Mouse (Mus musculus): ENCODE results near the gene Spast. TPM values are rescaled to one million over a fixed set of nuclear protein-coding genes. Genes with fewer than 3 reads are reported as not detected.
"Not testable (repeated sequence)": the region's sequence is repeated elsewhere in the genome, so short reads cannot be mapped to it uniquely, and the experiment has no call there.

Gene Spast
- total and polyA plus RNA-seq, 2 experiments from 2014 or later = 25.3 to 96.7 TPM

DNA sequence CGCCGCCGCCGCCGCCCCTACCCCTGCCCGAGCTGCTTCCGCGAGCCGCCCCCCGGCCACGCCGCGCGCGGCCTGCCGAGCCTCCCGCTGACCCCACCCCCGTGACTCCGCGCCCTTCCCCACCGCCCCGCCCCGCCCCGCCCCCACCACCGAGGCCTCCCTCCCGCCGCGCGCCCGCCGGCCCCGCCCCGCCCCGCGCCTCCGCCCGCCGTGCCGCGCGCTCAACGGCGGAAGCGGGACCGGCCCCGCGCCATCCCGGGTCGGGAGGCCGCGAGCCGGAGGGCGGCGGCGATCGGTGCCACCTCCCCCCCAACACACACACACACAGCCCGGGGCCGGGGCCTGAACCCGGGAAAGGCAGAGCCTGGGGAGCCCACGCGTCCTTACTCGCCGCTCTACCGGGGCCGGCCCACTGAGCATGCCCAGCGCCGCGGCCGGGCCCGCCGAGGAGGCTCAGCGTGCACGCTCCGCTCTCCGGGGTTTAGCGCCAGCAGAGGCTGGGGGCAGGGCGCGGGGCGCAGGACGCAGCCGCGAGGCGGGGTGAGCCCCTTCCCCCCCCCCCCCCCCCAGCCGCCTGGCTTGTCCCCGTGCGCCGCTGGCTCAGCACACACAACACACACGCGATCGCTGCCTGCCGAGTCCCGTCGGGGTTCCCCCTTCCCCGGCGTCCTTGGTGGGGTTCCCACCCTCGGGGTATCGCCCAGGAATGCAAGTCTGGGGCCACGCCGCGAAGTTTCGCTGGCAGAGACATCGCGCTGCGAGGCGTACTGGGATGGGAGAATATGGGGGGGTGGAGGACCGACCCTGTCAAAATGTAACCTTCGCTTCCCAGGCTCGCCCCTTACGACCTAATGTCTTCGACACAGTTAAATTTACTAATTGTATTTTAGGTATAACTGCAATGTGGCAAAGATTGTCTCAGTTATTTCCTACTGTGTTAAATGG lies 43.5 kb upstream of the Spast start, which contains the start of gene Memo1:
TSS of gene Memo1 (minus strand) at position 496 of the 945 bp plus-strand sequence.
- Histone ChIP-seq H3K36me3 (ENCODE audit: insufficient read depth, low read length) (peaks cover 5% of the 10 kb centered on the region; the same call in 1 of the 2 replicates), H3K9ac (replicated peaks; ENCODE audit: low read length) (peak within 1 kb of the TSS; percentile 86), H3K4me2 (ENCODE audit: low read depth, low read length) (peak within 1 kb of the TSS; percentile 80), H3K4me1 (ENCODE audit: insufficient read depth, low read length) (0 out of 2 replicates have a peak, but pooled peaks cover 4% of the 10 kb centered on the region), H3K9me3 (ENCODE audit: low read length) (no peaks in the 10 kb centered on the region), H3K27ac (peak within 1 kb of the TSS; percentile 97), H3K27me3 (ENCODE audit: insufficient read depth, low read length) (no peaks in the 10 kb centered on the region), H3K4me3 (ENCODE audit: low read length) (peak within 1 kb of the TSS; percentile 93)
- DNase-seq (ENCODE audit: low spot score) = peak; percentile 88
- ATAC-seq = peak; percentile 90
- no peak for TF ChIP-seq CTCF (IDR thresholded peaks at IDR 0.05; ENCODE audit: low read depth)
- WGBS = 1% methylated on average over 60 of the region's 110 CpGs

DNA sequence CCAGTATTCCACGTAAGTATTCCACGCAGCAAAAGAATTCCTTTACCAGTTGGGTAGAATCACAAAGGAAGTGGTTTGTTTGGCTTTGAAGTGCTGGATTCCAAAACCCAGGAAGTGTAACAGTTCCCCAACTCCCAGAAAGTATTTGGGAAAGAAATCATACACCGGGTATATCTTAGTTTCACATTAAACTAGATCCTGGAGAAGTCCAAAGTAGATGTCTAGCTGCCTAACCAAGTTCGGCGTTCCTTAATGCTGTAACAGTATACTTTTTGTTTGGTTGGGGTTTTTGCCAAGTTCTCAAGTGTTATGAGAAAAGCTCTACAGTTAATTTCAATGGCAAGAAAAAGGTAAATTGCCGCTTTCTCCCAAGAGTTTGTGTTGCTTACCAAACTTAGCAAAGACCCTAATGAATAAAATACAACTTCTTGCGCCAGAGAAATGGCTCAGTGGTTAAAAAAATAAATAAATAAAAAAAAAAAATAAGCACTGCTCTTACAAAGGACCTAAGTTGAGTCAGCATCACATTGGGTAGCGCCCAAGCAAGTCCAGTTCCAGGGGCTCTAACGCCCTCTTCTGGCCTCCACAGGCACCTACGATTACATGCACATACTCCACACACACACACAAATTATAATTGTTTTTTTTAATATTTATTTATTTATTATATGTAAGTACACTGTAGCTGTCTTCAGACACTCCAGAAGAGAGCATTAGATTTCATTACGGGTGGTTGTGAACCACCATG lies 42.5 kb upstream of the Spast start:
- peak overlapping the region; percentile 80 for H3K4me2 ChIP-seq (ENCODE audit: low read depth, low read length)
- whole genome bisulfite sequencing = 51% methylated on average over 11 of the region's 11 CpGs
- peaks cover 5% of the 10 kb centered on the region for H3K36me3 ChIP-seq (ENCODE audit: insufficient read depth, low read length)
- H3K9me3 ChIP-seq (ENCODE audit: low read length) = no peaks in the 10 kb centered on the region
- H3K4me3 ChIP-seq (ENCODE audit: low read length) = peak overlapping the region; percentile 93
- H3K27ac ChIP-seq = peak overlapping the region; percentile 97
- 0 out of 2 replicates have a peak, but pooled peaks cover 4% of the 10 kb centered on the region for H3K4me1 ChIP-seq (ENCODE audit: insufficient read depth, low read length)
- ATAC-seq = no peak
- peak; percentile 40 for DNase-seq (ENCODE audit: low spot score)
- TF ChIP-seq CTCF (IDR thresholded peaks at IDR 0.05; ENCODE audit: low read depth) = peak; percentile 40
- peak overlapping the region; percentile 86; the same call in 1 of the 2 replicates for H3K9ac ChIP-seq (replicated peaks; ENCODE audit: low read length)
- no peaks in the 10 kb centered on the region for H3K27me3 ChIP-seq (ENCODE audit: insufficient read depth, low read length)

DNA sequence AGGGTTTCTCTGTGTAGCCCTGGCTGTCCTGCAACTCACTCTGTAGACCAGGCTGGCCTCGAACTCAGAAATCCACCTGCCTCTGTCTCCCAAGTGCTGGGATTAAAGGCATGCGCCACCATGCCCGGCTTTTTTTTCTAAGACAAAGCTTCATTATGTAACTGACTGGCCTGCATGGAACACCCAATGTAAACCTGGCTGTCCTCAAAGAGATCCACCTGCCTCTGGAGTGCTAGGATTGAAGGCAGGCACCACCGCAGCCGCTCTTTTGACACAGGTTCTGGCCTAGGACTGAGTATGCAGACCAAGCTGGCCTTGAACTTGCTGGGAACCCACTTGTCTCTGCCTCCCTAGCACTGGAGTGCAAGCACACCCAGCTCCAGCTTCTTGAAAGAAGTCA lies 41.8 kb upstream of the Spast start:
- not testable (repeated sequence) for ATAC-seq; H3K36me3 ChIP-seq (ENCODE audit: insufficient read depth, low read length); H3K27ac ChIP-seq; H3K4me2 ChIP-seq (ENCODE audit: low read depth, low read length); H3K4me1 ChIP-seq (ENCODE audit: insufficient read depth, low read length); H3K9me3 ChIP-seq (ENCODE audit: low read length); H3K4me3 ChIP-seq (ENCODE audit: low read length); H3K27me3 ChIP-seq (ENCODE audit: insufficient read depth, low read length); H3K9ac ChIP-seq (replicated peaks; ENCODE audit: low read length); DNase-seq (ENCODE audit: low spot score)
- WGBS = 91% methylated on average over 5 of the region's 5 CpGs

DNA sequence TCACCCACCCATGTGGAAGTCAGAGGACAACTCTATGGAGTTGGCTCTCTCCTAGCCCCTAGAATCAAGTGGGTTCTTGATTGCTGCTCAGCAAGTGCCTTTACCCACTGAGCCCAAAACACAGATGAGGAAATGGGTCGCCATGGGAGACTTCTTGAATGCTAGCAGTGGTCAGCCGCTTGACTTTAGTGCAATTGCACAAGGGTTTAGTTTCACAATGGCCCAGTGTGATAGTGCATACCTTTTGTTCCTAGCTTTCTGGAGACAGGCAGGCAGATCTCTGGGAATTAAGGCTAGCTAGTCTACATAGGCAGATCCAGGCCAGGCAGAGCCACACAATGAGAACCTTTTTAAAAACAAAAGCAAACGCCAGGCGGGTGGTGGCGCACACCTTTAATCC lies 38.7 kb upstream of the Spast start:
- Histone ChIP-seq H3K4me3 (ENCODE audit: low read length) (no peak overlapping the region), H3K9me3 (ENCODE audit: low read length) (no peaks in the 10 kb centered on the region), H3K36me3 (ENCODE audit: insufficient read depth, low read length) (peaks cover 10% of the 10 kb centered on the region), H3K4me2 (ENCODE audit: low read depth, low read length) (no peak overlapping the region), H3K27me3 (ENCODE audit: insufficient read depth, low read length) (no peaks in the 10 kb centered on the region), H3K9ac (replicated peaks; ENCODE audit: low read length) (no peak overlapping the region), H3K27ac (no peak overlapping the region), H3K4me1 (ENCODE audit: insufficient read depth, low read length) (no peaks in the 10 kb centered on the region)
- no peak for DNase-seq (ENCODE audit: low spot score)
- no peak for ATAC-seq
- WGBS = 78% methylated on average over 5 of the region's 5 CpGs
- no peak for TF ChIP-seq CTCF (IDR thresholded peaks at IDR 0.05; ENCODE audit: low read depth)

DNA sequence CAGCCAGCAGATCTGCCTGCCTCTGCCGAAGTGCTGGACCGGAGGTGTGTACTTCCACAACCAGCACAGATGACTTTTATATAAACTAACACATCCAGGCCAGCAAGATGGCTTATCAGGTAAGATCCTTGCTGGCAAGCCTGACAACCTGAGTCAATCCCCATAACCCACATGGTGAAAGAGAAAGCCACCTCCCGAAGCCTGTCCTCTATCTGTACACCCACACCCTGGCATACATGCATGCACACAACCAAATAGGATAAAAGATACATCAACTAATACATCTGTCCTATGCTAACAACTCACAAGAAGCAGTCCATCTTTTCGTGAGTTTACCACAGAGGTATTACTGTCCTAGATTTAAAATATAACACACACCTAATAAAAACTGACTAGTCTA lies 34.7 kb upstream of the Spast start:
- no peaks in the 10 kb centered on the region for H3K27me3 ChIP-seq (ENCODE audit: insufficient read depth, low read length)
- ATAC-seq (no peak), DNase-seq (ENCODE audit: low spot score) (no peak)
- H3K4me3 ChIP-seq (ENCODE audit: low read length) = no peak overlapping the region
- H3K36me3 ChIP-seq (ENCODE audit: insufficient read depth, low read length) = peaks cover 11% of the 10 kb centered on the region
- no peak for TF ChIP-seq CTCF (IDR thresholded peaks at IDR 0.05; ENCODE audit: low read depth)
- H3K27ac ChIP-seq = no peak overlapping the region
- no peaks in the 10 kb centered on the region for H3K4me1 ChIP-seq (ENCODE audit: insufficient read depth, low read length)
- H3K9ac ChIP-seq (replicated peaks; ENCODE audit: low read length) = no peak overlapping the region
- no peak overlapping the region for H3K4me2 ChIP-seq (ENCODE audit: low read depth, low read length)
- WGBS = 94% methylated on average over 4 of the region's 4 CpGs
- no peaks in the 10 kb centered on the region for H3K9me3 ChIP-seq (ENCODE audit: low read length)

DNA sequence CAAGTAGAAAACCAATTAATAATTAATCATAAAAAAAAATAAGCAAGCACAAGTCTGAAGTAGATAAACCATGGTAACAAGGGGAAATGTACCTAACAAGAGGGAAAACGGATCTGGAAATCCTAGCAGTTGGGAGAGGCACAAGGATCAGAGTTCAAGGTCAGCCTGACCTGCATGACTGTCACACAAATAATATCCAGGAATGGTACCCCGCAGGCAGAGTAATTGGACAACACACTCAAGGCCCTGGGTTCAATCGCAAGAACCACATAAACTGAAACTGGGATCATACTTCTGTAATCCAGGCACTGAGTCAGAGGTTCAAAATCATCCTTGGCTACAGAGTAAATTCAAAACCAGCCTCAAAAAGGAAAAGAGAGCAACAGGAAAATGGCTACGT lies 33.2 kb upstream of the Spast start:
- DNase-seq (ENCODE audit: low spot score) = no peak
- WGBS = 92% methylated on average over 4 of the region's 4 CpGs
- Histone ChIP-seq H3K27ac (no peak overlapping the region), H3K27me3 (ENCODE audit: insufficient read depth, low read length) (no peaks in the 10 kb centered on the region), H3K4me3 (ENCODE audit: low read length) (no peak overlapping the region), H3K9ac (replicated peaks; ENCODE audit: low read length) (no peak overlapping the region), H3K4me1 (ENCODE audit: insufficient read depth, low read length) (no peaks in the 10 kb centered on the region), H3K36me3 (ENCODE audit: insufficient read depth, low read length) (peaks cover 9% of the 10 kb centered on the region; the same call in 1 of the 2 replicates), H3K4me2 (ENCODE audit: low read depth, low read length) (no peak overlapping the region), H3K9me3 (ENCODE audit: low read length) (no peaks in the 10 kb centered on the region)
- no peak for TF ChIP-seq CTCF (IDR thresholded peaks at IDR 0.05; ENCODE audit: low read depth)
- ATAC-seq = no peak

All from hindbrain, postnatal 0 days (tissue).